Mouse (Mus musculus) cerebellum, adult 2 months (tissue): ENCODE measurements at regions not wholly inside any gene's neighbourhood (a gene's known extent, or its start where the extent isn't known, plus 50 kb on each side); places are given as distances from the start of the nearest gene placed in this dataset.

Experiments
- DNase-seq, 2 experiments: peaks; one replicate each; pipeline ENCODE4 v3.0.0; 2021
- H3K27ac ChIP-seq: fragments of 200-500 bp; 2 replicates; pipeline ENCODE4 v1.5.1; 2012; ENCODE audit warnings: low read length, control low read depth, inconsistent platforms; ENCODE audit not compliant: insufficient read depth
- H3K27me3 ChIP-seq: fragments of 200-500 bp; 2 replicates; pipeline ENCODE4 v1.6.1; 2012; ENCODE audit warnings: inconsistent platforms, mild to moderate bottlenecking, low read length, moderate library complexity; ENCODE audit not compliant: control insufficient read depth, insufficient read depth
- H3K4me1 ChIP-seq: fragments of 200-500 bp; 2 replicates; pipeline ENCODE4 v1.6.1; 2011; ENCODE audit warnings: low read length; ENCODE audit not compliant: control insufficient read depth, insufficient read depth
- H3K4me3 ChIP-seq: fragments of 200-500 bp; replicated peaks from 2 replicates; pipeline ENCODE3; 2011; ENCODE audit warnings: mild to moderate bottlenecking, low read depth, low read length, control low read depth; ENCODE audit not compliant: insufficient read depth
- CTCF ChIP-seq: fragments of 200-500 bp; IDR thresholded peaks from 2 replicates; pipeline ENCODE4 v1.5.1; 2011; ENCODE audit warnings: low read depth, mild to moderate bottlenecking, control low read depth, low read length, moderate library complexity, borderline replicate concordance; ENCODE audit not compliant: insufficient read depth
- POLR2A ChIP-seq: fragments of 200-500 bp; IDR thresholded peaks from 2 replicates; pipeline ENCODE4 v1.6.1; 2011; ENCODE audit warnings: low read length, control low read depth, borderline replicate concordance; ENCODE audit not compliant: insufficient read depth
- WGBS: fragments of 180-500 bp; shearing (Covaris S2); methylation state at CpG from one replicate; pipeline ENCODE4 v1.1.7; 2018; 5-methylcytosine and 5-hydroxymethylcytosine counted together

GRCm38 (mm10) chr8:4411126-4411525 lies 81.7 kb upstream of the Cers4 start:
- DNase-seq: no peak
- H3K4me3 ChIP-seq: no peak overlapping the region
- no peak for TF ChIP-seq POLR2A
- TF ChIP-seq CTCF: no peak
- no peaks in the 10 kb centered on the region for H3K4me1 ChIP-seq
- no peaks in the 10 kb centered on the region for H3K27me3 ChIP-seq
- H3K27ac ChIP-seq: no peak overlapping the region
- 12% methylated on average over 3 of the region's 3 CpGs for WGBS

DNA sequence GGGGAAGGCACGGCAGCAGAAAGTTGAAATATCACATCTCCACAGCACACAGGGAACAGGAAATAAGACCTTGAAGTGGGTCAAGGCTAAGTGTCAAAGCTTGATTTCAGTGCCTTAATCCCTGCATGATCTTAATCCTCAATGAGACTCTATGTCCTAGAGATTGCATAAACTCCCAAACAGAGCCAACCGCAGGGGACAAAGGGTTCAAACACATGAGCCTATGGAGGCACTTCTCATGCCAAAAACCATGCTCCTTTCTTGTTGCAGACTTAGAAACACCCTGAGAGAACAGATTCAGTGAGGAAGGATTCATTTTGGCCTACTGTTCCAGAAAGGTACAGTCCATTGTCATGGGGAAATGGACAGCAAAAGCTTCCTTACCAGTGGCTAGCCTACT lies 81.0 kb upstream of the Cers4 start:
- 90% methylated on average over 2 of the region's 2 CpGs for WGBS
- H3K27me3 ChIP-seq: no peaks in the 10 kb centered on the region
- H3K27ac ChIP-seq: no peak overlapping the region
- H3K4me1 ChIP-seq: no peaks in the 10 kb centered on the region
- TF ChIP-seq CTCF (no peak), POLR2A (no peak)
- no peak overlapping the region for H3K4me3 ChIP-seq
- DNase-seq: no peak

DNA sequence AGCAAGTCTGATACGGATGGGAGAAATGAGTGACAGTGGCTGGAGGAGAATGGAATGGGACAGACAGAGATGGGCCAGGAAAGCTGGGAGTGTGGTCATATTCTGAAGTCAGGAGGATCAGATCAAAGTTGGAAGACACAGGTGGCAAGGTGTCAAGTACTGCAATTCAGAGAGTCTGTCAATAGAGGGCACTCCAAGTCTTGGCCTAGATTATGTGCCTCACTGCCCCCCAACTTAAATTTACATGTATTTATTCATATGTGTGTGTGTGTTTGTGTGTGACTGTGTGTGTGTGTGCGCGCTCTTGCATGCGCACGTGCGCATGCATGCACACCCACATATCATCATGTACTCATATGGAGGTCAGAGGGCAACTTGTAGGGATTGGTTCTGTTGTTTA lies 79.6 kb upstream of the Cers4 start:
- Histone ChIP-seq H3K27me3 (no peaks in the 10 kb centered on the region), H3K27ac (no peak overlapping the region), H3K4me3 (no peak overlapping the region), H3K4me1 (no peaks in the 10 kb centered on the region)
- TF ChIP-seq POLR2A (no peak), CTCF (peak; percentile 70)
- peak; percentile 15 to 21 for DNase-seq
- WGBS: 66% methylated on average over 6 of the region's 6 CpGs

DNA sequence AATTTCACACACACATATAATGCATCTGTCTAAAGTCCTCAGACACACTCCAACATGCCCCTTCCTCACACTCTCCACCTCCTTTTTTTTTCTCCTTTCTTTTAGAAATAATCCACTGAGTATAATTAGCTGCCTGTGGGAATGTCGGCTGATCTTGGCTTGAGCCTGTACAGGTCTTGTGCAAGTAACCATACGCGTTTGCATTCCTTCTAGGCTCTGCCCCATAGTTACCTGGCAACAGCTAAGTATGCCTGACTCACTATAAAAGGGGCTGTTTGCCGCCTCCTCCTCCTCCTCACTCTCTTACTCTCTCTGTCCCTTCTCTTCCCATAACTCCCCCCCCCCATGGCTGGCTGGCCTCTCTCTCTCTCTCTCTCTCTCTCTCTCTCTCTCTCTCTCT lies 79.1 kb upstream of the Cers4 start:
- WGBS: 36% methylated on average over 4 of the region's 4 CpGs
- H3K27ac ChIP-seq: no peak overlapping the region
- DNase-seq: no peak
- no peak overlapping the region for H3K4me3 ChIP-seq
- TF ChIP-seq CTCF: no peak
- TF ChIP-seq POLR2A: no peak
- no peaks in the 10 kb centered on the region for H3K4me1 ChIP-seq
- H3K27me3 ChIP-seq: no peaks in the 10 kb centered on the region

DNA sequence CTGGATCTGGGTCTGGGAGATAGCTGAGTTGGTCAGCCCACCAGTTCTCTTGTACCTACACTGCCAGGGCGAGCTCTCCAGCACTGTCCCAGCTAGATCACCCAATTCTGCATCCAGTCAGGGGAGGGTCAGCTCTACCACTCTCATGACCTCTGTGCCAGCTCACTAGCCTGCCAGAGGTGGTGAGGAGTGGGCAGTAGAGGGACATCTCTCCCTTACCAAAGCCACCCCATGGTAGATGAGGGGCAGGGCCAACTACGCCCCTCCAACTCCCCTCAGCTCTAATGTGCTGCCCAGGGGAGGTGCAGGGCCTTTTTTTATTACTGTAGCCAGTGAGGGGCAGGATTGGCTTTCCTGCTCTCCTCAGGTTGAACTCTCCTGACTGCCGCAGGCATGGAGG lies 75.7 kb upstream of the Cers4 start:
- no peak overlapping the region for H3K4me3 ChIP-seq
- H3K4me1 ChIP-seq: no peaks in the 10 kb centered on the region
- no peak overlapping the region for H3K27ac ChIP-seq
- 71% methylated on average over 3 of the region's 3 CpGs for WGBS
- no peaks in the 10 kb centered on the region for H3K27me3 ChIP-seq
- no peak for DNase-seq
- TF ChIP-seq CTCF (no peak), POLR2A (no peak)

- DNase-seq: no peak
- WGBS: 90% methylated on average over 2 of the region's 2 CpGs
- TF ChIP-seq CTCF (no peak), POLR2A (no peak)
- no peak overlapping the region for H3K27ac ChIP-seq
- no peaks in the 10 kb centered on the region for H3K27me3 ChIP-seq
- no peaks in the 10 kb centered on the region for H3K4me1 ChIP-seq
- H3K4me3 ChIP-seq: no peak overlapping the region
Measured at GRCm38 (mm10) chr8:4433161-4433560, 59.7 kb upstream of the Cers4 start.

DNA sequence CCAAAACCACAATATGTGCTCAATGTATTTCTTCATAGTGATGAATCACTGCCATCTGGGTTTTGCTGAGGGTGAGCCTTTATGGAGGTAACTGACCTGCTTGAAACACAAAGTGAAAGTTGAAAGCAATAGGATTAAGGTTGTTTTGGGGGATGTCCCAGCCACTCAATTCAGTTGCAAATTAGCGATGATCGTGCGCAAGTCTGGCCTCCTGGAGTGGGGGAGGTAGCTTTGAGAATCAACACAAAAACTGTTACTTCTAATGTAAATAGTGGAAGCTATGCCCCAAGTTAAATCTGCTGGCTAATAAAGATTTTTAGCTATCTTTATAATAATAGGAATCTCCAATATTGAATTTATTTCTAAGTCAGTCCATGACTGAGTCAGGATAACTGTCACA lies 56.3 kb upstream of the Cers4 start:
- Histone ChIP-seq H3K4me1 (no peaks in the 10 kb centered on the region), H3K4me3 (no peak overlapping the region), H3K27ac (no peak overlapping the region), H3K27me3 (no peaks in the 10 kb centered on the region)
- TF ChIP-seq CTCF: no peak
- TF ChIP-seq POLR2A: no peak
- no peak for DNase-seq
- 58% methylated on average over 3 of the region's 3 CpGs for WGBS
